Mouse (Mus musculus) hindbrain, embryonic 15.5 days (tissue): ENCODE data around the gene Cpxm2. TPM values are rescaled to one million over a fixed set of nuclear protein-coding genes. Genes with fewer than 3 reads are reported as not detected.

Source experiments
- ATAC-seq: fragments of 200-750 bp; cut with Nextera tagmentation; 2 replicates; pipeline ENCODE4 v1.8.0; 2017; ENCODE audit warnings: low read depth, moderate number of reproducible peaks, moderate TSS enrichment; ENCODE audit not compliant: low FRiP score
- H3K27ac ChIP-seq: fragments of 300-500 bp; sonication (generic); replicated peaks from 2 replicates; pipeline ENCODE4 v1.5.1; 2015; ENCODE audit warnings: mild to moderate bottlenecking, inconsistent platforms
- H3K27me3 ChIP-seq: fragments of 300-500 bp; sonication (generic); 2 replicates; pipeline ENCODE4 v1.6.1; 2015; ENCODE audit warnings: control low read depth, inconsistent platforms
- H3K36me3 ChIP-seq: fragments of 300-500 bp; sonication (generic); 2 replicates; pipeline ENCODE4 v1.6.1; 2015; ENCODE audit warnings: control low read depth, inconsistent platforms
- H3K4me1 ChIP-seq: fragments of 300-500 bp; sonication (generic); replicated peaks from 2 replicates; pipeline ENCODE4 v1.6.1; 2015; ENCODE audit warnings: control low read depth, inconsistent platforms
- H3K4me2 ChIP-seq: fragments of 300-500 bp; sonication (generic); 2 replicates; pipeline ENCODE4 v1.6.1; 2015; ENCODE audit warnings: moderate library complexity, mild to moderate bottlenecking, inconsistent platforms
- H3K4me3 ChIP-seq: fragments of 300-500 bp; sonication (generic); 2 replicates; pipeline ENCODE4 v1.5.1; 2015; ENCODE audit warnings: mild to moderate bottlenecking, inconsistent platforms
- H3K9ac ChIP-seq: fragments of 300-500 bp; sonication (generic); 2 replicates; pipeline ENCODE4 v1.6.1; 2015; ENCODE audit warnings: inconsistent platforms
- H3K9me3 ChIP-seq: fragments of 300-500 bp; sonication (generic); 2 replicates; pipeline ENCODE4 v1.6.1; 2016; ENCODE audit warnings: control low read depth, inconsistent platforms
- WGBS: fragments of 180-500 bp; shearing (Covaris S2); methylation state at CpG from one replicate; pipeline ENCODE4 v1.1.7; 2015; 5-methylcytosine and 5-hydroxymethylcytosine counted together
- polyA plus RNA-seq: library from polyadenylated mRNA; unstranded; fragments of >200 nt; fragmentation: Nextera tagmentation; extraction: Ambion mirVana; gene quantifications from 2 replicates; pipeline ENCODE4 v1.2.1, GENCODE M21; 2015

Cpxm2 gene
- polyA plus RNA-seq, 1 experiment from 2014 or later: 0.82 TPM

- Histone ChIP-seq H3K9ac (no peak overlapping the region), H3K4me2 (no peak overlapping the region), H3K36me3 (no peaks in the 10 kb centered on the region), H3K27me3 (no peaks in the 10 kb centered on the region), H3K9me3 (no peaks in the 10 kb centered on the region), H3K4me1 (peaks cover 13% of the 10 kb centered on the region), H3K27ac (no peak overlapping the region), H3K4me3 (no peak overlapping the region)
- no peak for ATAC-seq
- 79% methylated on average over 5 of the region's 5 CpGs for WGBS
These were observed 20.2 kb upstream of the Cpxm2 start for GRCm38 (mm10) chr7:132174787-132175186.

- no peak overlapping the region for H3K4me3 ChIP-seq
- peaks cover 18% of the 10 kb centered on the region for H3K4me1 ChIP-seq
- no peak overlapping the region for H3K9ac ChIP-seq
- no peaks in the 10 kb centered on the region for H3K9me3 ChIP-seq
- 86% methylated on average over 2 of the region's 2 CpGs for WGBS
- H3K4me2 ChIP-seq: no peak overlapping the region
- H3K36me3 ChIP-seq: no peaks in the 10 kb centered on the region
- ATAC-seq: no peak
- no peaks in the 10 kb centered on the region for H3K27me3 ChIP-seq
- H3K27ac ChIP-seq: no peak overlapping the region
These were observed 19.8 kb upstream of the Cpxm2 start for GRCm38 (mm10) chr7:132174296-132174695.

DNA sequence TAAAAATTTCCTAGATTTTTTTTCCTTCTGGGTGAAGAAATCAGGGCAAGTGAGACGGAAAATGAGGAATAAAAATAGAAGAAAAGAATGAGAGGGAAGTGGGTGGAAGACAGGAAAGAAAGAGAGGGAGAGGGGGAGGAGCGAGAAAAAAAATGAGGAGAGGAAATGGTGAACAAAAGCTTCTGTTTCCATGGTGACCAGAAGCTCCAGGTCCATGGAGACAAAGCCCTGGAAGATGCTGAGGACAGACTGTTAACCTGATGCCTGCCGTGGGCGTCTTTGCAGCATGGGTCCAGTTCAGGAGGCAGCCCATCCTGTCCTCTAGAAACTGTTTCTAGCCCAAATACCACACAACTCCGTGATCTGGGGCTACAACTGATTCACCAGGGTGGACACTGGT is 17.7 kb upstream of the Cpxm2 start:
- H3K36me3 ChIP-seq: no peaks in the 10 kb centered on the region
- 39% methylated on average over 5 of the region's 5 CpGs for WGBS
- peak overlapping the region; percentile 66 for H3K27ac ChIP-seq
- peaks cover 18% of the 10 kb centered on the region for H3K4me1 ChIP-seq
- no peaks in the 10 kb centered on the region for H3K27me3 ChIP-seq
- H3K4me2 ChIP-seq: no peak overlapping the region
- no peak overlapping the region for H3K4me3 ChIP-seq
- no peak overlapping the region for H3K9ac ChIP-seq
- ATAC-seq: peak; percentile 56; the same call in 1 of the 2 replicates
- H3K9me3 ChIP-seq: no peaks in the 10 kb centered on the region

- H3K9ac ChIP-seq: no peak overlapping the region
- no peaks in the 10 kb centered on the region for H3K9me3 ChIP-seq
- WGBS: 73% methylated on average over 5 of the region's 5 CpGs
- no peak overlapping the region for H3K4me3 ChIP-seq
- ATAC-seq: no peak
- peaks cover 18% of the 10 kb centered on the region for H3K4me1 ChIP-seq
- peak overlapping the region; percentile 66 for H3K27ac ChIP-seq
- no peak overlapping the region for H3K4me2 ChIP-seq
- H3K27me3 ChIP-seq: no peaks in the 10 kb centered on the region
- no peaks in the 10 kb centered on the region for H3K36me3 ChIP-seq
These were observed 17.2 kb upstream of the Cpxm2 start for GRCm38 (mm10) chr7:132171716-132172115.

DNA sequence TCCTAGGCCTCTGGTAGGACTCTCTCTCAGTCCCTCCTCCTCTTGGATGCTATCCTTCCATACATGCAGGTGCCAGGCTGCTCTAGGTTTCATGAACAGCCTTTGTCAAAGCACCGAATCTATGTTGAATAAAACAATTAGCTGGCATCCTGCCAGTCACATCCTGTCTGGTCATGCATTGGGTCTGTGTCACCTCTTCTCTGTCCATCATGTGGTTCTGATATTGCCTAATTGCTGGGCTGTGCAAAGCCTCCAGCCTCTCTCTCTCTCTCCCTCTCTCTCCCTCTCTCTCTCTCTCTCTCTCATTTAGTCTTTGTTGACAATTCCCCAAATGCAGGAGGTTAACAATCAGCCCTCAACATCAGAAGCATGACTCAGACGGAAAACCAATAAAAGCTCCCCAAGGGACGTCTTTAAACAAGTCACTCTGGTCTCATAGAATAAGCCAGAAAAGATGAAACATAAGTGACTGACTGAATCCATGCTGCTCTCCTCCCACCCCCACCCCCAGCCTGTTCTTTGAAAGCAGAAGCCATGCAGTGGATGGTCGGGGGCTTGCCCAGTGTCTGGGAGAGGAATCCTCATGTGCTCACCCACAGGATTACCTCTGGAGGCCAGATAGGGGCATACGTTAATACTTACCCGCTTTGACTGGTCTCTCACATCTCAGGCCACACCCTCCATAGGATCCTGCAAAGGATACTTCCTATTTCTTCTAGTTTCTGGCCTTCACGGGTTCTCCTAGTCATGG is 15.1 kb upstream of the Cpxm2 start:
- ATAC-seq: peak; percentile 42; the same call in 1 of the 2 replicates
- no peaks in the 10 kb centered on the region for H3K27me3 ChIP-seq
- no peak overlapping the region for H3K27ac ChIP-seq
- H3K4me1 ChIP-seq: peaks cover 18% of the 10 kb centered on the region
- H3K4me2 ChIP-seq: no peak overlapping the region
- no peak overlapping the region for H3K4me3 ChIP-seq
- H3K36me3 ChIP-seq: no peaks in the 10 kb centered on the region
- no peak overlapping the region for H3K9ac ChIP-seq
- no peaks in the 10 kb centered on the region for H3K9me3 ChIP-seq
- 59% methylated on average over 7 of the region's 7 CpGs for WGBS

DNA sequence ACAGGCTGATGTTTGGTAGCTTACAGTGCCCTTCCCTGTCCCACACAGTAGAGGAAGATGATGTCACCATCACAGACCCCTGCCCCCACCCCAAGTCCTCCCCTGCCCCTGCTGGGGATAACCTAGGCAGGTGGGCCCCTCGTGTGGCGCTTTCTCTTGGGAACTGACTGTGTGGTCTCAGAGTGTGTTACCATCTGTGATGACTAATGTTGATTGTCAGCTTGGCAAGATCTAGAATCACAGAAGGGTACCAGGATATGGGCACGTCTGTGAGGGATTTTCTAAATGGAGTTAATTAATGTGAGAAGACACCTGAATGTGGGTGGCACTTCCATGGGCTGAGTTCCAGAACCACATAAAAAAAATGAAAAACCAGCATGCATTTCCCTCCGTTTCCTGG is 12.7 kb upstream of the Cpxm2 start:
- Histone ChIP-seq H3K4me1 (peaks cover 14% of the 10 kb centered on the region), H3K9me3 (no peaks in the 10 kb centered on the region), H3K4me2 (no peak overlapping the region), H3K36me3 (no peaks in the 10 kb centered on the region), H3K9ac (no peak overlapping the region), H3K4me3 (no peak overlapping the region), H3K27me3 (no peaks in the 10 kb centered on the region), H3K27ac (no peak overlapping the region)
- ATAC-seq: no peak
- 63% methylated on average over 4 of the region's 4 CpGs for WGBS

DNA sequence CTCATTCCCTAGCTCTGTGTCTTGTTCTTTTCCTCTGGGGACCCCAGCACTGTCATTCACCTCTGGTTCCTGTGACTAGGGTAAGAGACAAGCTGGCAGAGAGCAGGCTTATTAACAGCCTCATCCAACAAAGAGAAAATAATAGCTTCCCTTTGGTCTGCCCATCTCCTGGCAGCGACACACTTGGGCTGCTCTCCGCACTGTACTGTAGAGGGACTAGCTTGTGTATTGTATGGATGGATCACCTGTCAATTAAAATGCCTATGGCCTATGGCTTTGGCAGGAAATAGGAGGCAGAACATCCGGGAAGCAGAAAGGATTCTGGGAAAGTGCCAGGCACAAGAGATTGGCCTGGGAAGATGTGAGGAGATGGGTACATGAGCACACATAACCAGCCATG is 7.7 kb upstream of the Cpxm2 start:
- no peak for ATAC-seq
- no peak overlapping the region for H3K4me2 ChIP-seq
- no peaks in the 10 kb centered on the region for H3K27me3 ChIP-seq
- no peaks in the 10 kb centered on the region for H3K9me3 ChIP-seq
- no peak overlapping the region for H3K4me3 ChIP-seq
- H3K4me1 ChIP-seq: peaks cover 15% of the 10 kb centered on the region
- H3K36me3 ChIP-seq: no peaks in the 10 kb centered on the region
- no peak overlapping the region for H3K9ac ChIP-seq
- H3K27ac ChIP-seq: no peak overlapping the region
- 48% methylated on average over 3 of the region's 3 CpGs for WGBS

- Histone ChIP-seq H3K4me3 (no peak overlapping the region), H3K27ac (peak overlapping the region; percentile 71), H3K9ac (no peak overlapping the region), H3K27me3 (0 out of 2 replicates have a peak, but pooled peaks cover 17% of the 10 kb centered on the region), H3K9me3 (no peaks in the 10 kb centered on the region), H3K4me1 (peaks cover 38% of the 10 kb centered on the region), H3K36me3 (no peaks in the 10 kb centered on the region), H3K4me2 (no peak overlapping the region)
- 47% methylated on average over 9 of the region's 9 CpGs for WGBS
- ATAC-seq: peak; percentile 43; the same call in 1 of the 2 replicates
These were observed 3.9 kb upstream of the Cpxm2 start for GRCm38 (mm10) chr7:132158321-132159025.

DNA sequence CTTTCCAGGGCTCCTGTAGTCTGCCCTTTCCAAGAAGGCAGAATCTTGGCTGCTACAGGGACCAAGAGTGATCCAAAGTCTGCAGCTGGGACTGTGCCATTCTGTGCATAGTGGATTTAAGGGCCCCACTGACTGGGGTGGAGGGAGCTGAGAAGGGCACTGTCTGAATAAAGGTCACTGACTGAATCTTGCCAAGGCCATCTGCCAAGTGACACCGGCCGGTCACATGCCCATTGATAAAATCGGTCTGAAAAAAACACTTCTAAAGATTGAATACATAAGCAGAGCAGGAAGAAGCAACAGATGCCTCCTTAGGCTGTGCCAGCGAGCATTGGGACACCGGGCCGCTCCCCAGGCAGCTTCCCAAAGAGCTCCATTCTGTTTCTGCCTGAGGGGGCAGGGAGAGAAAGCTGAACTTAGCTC is 803 bp downstream of the Cpxm2 start:
- 21% methylated on average over 6 of the region's 6 CpGs for WGBS
- Histone ChIP-seq H3K4me1 (peaks cover 37% of the 10 kb centered on the region), H3K4me2 (peak overlapping the region; percentile 69), H3K4me3 (peak overlapping the region; percentile 33), H3K9me3 (no peaks in the 10 kb centered on the region), H3K36me3 (no peaks in the 10 kb centered on the region), H3K27ac (no peak overlapping the region), H3K27me3 (0 out of 2 replicates have a peak, but pooled peaks cover 23% of the 10 kb centered on the region), H3K9ac (no peak overlapping the region)
- peak; percentile 74; the same call in 1 of the 2 replicates for ATAC-seq

GRCm38 (mm10) chr7:132145227-132145800 is 9.2 kb downstream of the Cpxm2 start:
- Histone ChIP-seq H3K4me2 (no peak overlapping the region), H3K9ac (no peak overlapping the region), H3K9me3 (no peaks in the 10 kb centered on the region), H3K27ac (no peak overlapping the region), H3K4me3 (no peak overlapping the region), H3K36me3 (no peaks in the 10 kb centered on the region), H3K27me3 (no peaks in the 10 kb centered on the region), H3K4me1 (no peaks in the 10 kb centered on the region)
- 73% methylated on average over 15 of the region's 15 CpGs for WGBS
- ATAC-seq: no peak

DNA sequence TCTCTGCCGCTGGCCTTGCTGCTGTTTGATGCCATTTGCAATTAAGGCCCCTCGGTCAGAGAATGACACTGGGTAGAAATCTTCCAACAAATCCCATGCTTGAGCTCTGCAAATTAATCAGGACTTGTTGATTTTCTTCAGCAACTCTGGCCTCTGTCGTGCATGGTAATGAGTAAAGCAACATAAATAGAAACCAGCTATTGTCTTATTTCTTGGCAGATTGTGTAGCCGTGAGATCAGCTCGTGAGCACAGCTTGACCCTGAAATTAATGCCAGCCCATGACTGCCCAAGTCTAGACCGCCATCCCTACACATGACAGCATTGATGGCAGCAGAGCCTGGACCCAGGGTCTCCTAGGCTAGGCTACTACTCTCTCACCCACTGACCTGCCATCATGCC is 25.9 kb downstream of the Cpxm2 start:
- Histone ChIP-seq H3K27me3 (no peaks in the 10 kb centered on the region), H3K9ac (no peak overlapping the region), H3K4me3 (no peak overlapping the region), H3K4me1 (0 out of 2 replicates have a peak, but pooled peaks cover 4% of the 10 kb centered on the region), H3K36me3 (no peaks in the 10 kb centered on the region), H3K4me2 (no peak overlapping the region), H3K9me3 (no peaks in the 10 kb centered on the region), H3K27ac (no peak overlapping the region)
- 44% methylated on average over 6 of the region's 6 CpGs for WGBS
- no peak for ATAC-seq

DNA sequence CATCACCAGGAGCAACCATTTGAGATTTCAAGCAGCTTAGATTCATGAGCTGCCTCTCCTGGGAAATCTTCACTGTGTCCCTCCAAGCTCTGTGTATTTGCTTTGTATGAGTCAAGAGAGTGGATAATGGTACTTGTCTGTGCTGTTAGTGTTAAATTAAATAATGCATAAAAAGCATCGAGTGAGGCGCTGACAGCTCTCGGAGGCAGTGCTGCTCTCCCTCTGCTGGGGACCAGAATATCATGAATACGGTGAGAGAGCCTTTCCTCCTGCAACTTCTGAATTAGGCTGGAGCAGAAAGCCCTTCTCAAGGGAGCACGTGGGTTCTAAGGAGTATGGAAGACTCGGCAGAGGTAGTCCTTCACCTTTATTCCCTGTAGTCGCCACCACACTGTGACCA is 29.6 kb downstream of the Cpxm2 start:
- H3K27ac ChIP-seq: no peak overlapping the region
- H3K27me3 ChIP-seq: no peaks in the 10 kb centered on the region
- H3K36me3 ChIP-seq: no peaks in the 10 kb centered on the region
- ATAC-seq: no peak
- H3K4me1 ChIP-seq: 0 out of 2 replicates have a peak, but pooled peaks cover 4% of the 10 kb centered on the region
- H3K9me3 ChIP-seq: no peaks in the 10 kb centered on the region
- H3K4me2 ChIP-seq: no peak overlapping the region
- no peak overlapping the region for H3K9ac ChIP-seq
- no peak overlapping the region for H3K4me3 ChIP-seq
- WGBS: 48% methylated on average over 7 of the region's 7 CpGs
